Mouse (Mus musculus) stomach, postnatal 0 days (tissue): Measurements from ENCODE around the gene Dazap1.

Source experiments
- CTCF ChIP-seq: IDR thresholded peaks from 2 replicates; pipeline ENCODE4 v1.5.1; 2016; ENCODE audit warnings: antibody characterized with exemption, low read depth, mild to moderate bottlenecking, moderate library complexity
- EP300 ChIP-seq: optimal IDR thresholded peaks from 2 replicates; pipeline ENCODE3; 2016; ENCODE audit warnings: antibody characterized with exemption

GRCm38 (mm10) chr10:80254331-80255297 is 6.7 kb upstream of the Dazap1 start:
- no peak for TF ChIP-seq CTCF
- no peak for TF ChIP-seq EP300
